Mouse (Mus musculus) heart, postnatal 0 days (tissue): ENCODE data around the gene Kif9. TPM values are rescaled to one million over a fixed set of nuclear protein-coding genes. Genes with fewer than 3 reads are reported as not detected.

Experiments
- ATAC-seq: fragments of 200-750 bp; cut with Nextera tagmentation; 2 replicates; pipeline ENCODE4 v1.8.0; 2017; ENCODE audit warnings: low read depth, moderate number of reproducible peaks, moderate library complexity; ENCODE audit not compliant: insufficient read depth
- DNase-seq: peaks from one replicate; pipeline ENCODE4 v3.0.0-alpha.2; 2016; ENCODE audit warnings: low spot score
- H3K27ac ChIP-seq: fragments of 300-500 bp; sonication (generic); 2 replicates; pipeline ENCODE4 v1.5.1; 2014; ENCODE audit warnings: low read depth, mild to moderate bottlenecking
- H3K27me3 ChIP-seq: fragments of 300-500 bp; sonication (generic); 2 replicates; pipeline ENCODE4 v1.6.1; 2014; ENCODE audit warnings: low read length, mixed read lengths; ENCODE audit not compliant: control insufficient read depth, insufficient read depth
- H3K36me3 ChIP-seq: fragments of 300-500 bp; sonication (generic); replicated peaks from 2 replicates; pipeline ENCODE4 v1.6.1; 2014; ENCODE audit warnings: low read length, mixed read lengths; ENCODE audit not compliant: control insufficient read depth, insufficient read depth
- H3K4me1 ChIP-seq: fragments of 300-500 bp; sonication (generic); 2 replicates; pipeline ENCODE4 v1.6.1; 2014; ENCODE audit warnings: antibody characterized with exemption; ENCODE audit not compliant: control insufficient read depth, insufficient read depth
- H3K4me2 ChIP-seq: fragments of 300-500 bp; sonication (generic); 2 replicates; pipeline ENCODE4 v1.6.1; 2014; ENCODE audit warnings: low read depth, mild to moderate bottlenecking, low read length, moderate library complexity
- H3K4me3 ChIP-seq: fragments of 300-500 bp; sonication (generic); 2 replicates; pipeline ENCODE4 v1.5.1; 2014; ENCODE audit warnings: low read depth, low read length
- H3K9ac ChIP-seq: fragments of 300-500 bp; sonication (generic); replicated peaks from 2 replicates; pipeline ENCODE4 v1.6.1; 2014; ENCODE audit warnings: low read depth, low read length, mixed read lengths
- H3K9me3 ChIP-seq: fragments of 300-500 bp; sonication (generic); replicated peaks from 2 replicates; pipeline ENCODE4 v1.6.1; 2016; ENCODE audit warnings: low read length; ENCODE audit not compliant: control insufficient read depth
- CTCF ChIP-seq: IDR thresholded peaks from 2 replicates; pipeline ENCODE4 v1.5.1; 2016; ENCODE audit warnings: antibody characterized with exemption, control low read depth, low read depth
- EP300 ChIP-seq: IDR thresholded peaks from 2 replicates; pipeline ENCODE4 v1.6.1; 2016; ENCODE audit warnings: antibody characterized with exemption, low read depth
- WGBS: fragments of 180-500 bp; shearing (Covaris S2); extraction: QIAGEN DNeasy Blood & Tissue Kit; methylation state at CpG from one replicate; pipeline ENCODE4 v1.1.7; 2014; 5-methylcytosine and 5-hydroxymethylcytosine counted together
- polyA plus RNA-seq: library from polyadenylated mRNA; unstranded; fragments of >200 nt; fragmentation: Nextera tagmentation; extraction: Ambion mirVana; gene quantifications from 2 replicates; pipeline ENCODE4 v1.2.1, GENCODE M21; 2015
- total RNA-seq: library from RNA; depleted of rRNA; stranded (reverse); fragments of >200 nt; gene quantifications from 2 replicates; pipeline ENCODE4 v1.2.3, GENCODE M21; 2014; ENCODE audit warnings: low replicate concordance

Kif9 gene
- total and polyA plus RNA-seq, 2 experiments from 2014 or later, result 0.29 TPM; not detected in 1

DNA sequence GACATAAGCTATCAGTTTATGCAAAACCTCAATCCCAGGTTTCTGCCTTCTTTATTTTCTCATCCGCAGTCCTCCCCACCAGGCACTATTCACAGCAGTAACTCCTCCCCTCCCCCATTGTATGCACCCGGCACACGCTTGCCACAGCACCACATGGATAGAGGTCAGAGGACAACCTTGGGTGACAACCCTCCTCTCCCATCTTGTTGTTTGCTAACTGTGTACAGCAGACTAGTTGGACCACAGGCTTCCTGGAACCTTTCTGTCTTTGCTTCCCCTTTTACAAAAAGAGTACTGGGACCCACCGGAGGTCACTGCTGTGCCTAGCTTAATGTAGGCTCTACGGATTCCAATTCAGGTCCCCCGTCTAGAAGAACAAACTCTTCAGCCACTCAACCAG, 36.2 kb upstream of the Kif9 start:
- ATAC-seq, result no peak
- DNase-seq, result no peak
- Histone ChIP-seq H3K9ac (no peak overlapping the region), H3K27ac (no peak overlapping the region), H3K9me3 (no peaks in the 10 kb centered on the region), H3K4me1 (no peaks in the 10 kb centered on the region), H3K36me3 (peaks cover 36% of the 10 kb centered on the region; the same call in 1 of the 2 replicates), H3K4me3 (no peak overlapping the region), H3K4me2 (no peak overlapping the region), H3K27me3 (no peaks in the 10 kb centered on the region)
- 90% methylated on average over 6 of the region's 6 CpGs for WGBS
- TF ChIP-seq CTCF (no peak), EP300 (no peak)

DNA sequence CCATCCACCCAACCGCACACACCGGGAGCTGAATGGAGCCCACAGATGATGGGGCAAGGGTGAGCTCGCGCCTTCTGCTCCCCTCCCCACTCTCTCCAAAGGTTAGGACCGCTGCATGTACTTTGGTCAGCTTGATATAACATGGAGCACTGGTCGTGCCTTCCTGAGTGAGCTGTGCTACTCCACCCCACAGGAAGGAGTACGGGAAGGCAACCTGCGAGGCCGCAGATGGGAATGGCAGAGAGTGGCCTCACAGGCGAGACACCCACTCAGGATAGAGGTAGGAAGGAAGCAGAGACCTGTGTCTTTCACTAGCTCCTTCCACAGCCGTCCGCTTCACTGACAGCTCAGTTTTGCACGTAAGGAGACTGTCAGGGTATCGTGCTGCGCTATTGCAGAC, 28.4 kb upstream of the Kif9 start:
- Histone ChIP-seq H3K27me3 (no peaks in the 10 kb centered on the region), H3K9me3 (no peaks in the 10 kb centered on the region), H3K9ac (no peak overlapping the region), H3K4me1 (no peaks in the 10 kb centered on the region), H3K36me3 (peaks cover 9% of the 10 kb centered on the region; the same call in 1 of the 2 replicates), H3K4me3 (no peak overlapping the region), H3K4me2 (no peak overlapping the region), H3K27ac (no peak overlapping the region)
- 73% methylated on average over 15 of the region's 15 CpGs for WGBS
- ATAC-seq (no peak), DNase-seq (no peak)
- TF ChIP-seq CTCF, result no peak
- no peak for TF ChIP-seq EP300

DNA sequence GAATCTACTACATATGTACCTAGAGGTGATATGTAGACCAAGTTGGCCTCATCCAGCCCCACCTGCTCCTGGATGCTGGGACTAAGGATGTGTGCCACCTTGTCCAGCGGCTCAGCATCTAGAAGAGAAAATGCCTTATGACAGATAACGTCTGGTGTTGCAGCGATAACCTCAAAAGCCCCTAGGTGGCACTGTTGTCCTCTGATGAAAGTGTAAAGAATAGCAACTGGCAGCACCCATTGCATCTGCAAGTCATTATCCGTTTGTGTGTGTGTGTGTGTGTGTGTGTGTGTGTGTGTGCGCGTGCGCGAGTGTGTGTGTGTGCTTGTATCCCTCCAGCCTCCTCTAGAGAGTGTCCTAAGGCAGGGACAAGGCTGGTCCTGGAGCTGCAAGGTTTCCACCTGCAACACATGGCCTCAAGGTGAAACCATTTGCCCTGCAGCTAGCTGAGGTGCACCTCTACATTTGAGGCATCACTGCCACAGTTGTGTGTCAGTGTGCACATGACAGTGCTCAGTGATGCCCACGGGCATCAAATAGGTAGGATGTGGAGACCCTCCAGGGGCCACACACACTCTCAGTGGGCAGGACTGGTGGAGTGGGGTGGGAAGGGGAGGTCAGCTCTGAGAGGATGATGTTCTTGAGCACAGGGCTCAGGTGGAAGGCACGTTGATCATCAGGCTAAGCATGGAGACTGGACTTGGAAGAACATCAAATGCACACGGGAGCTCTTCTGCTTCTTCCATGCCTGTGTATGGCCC, 27.7 kb upstream of the Kif9 start:
- Histone ChIP-seq H3K27ac (no peak overlapping the region), H3K9ac (no peak overlapping the region), H3K4me3 (no peak overlapping the region), H3K4me1 (no peaks in the 10 kb centered on the region), H3K4me2 (no peak overlapping the region), H3K9me3 (no peaks in the 10 kb centered on the region), H3K36me3 (peaks cover 9% of the 10 kb centered on the region; the same call in 1 of the 2 replicates), H3K27me3 (no peaks in the 10 kb centered on the region)
- ATAC-seq, result peak; percentile 83
- peak; percentile 76 for DNase-seq
- 23% methylated on average over 11 of the region's 11 CpGs for WGBS
- TF ChIP-seq EP300, result no peak
- TF ChIP-seq CTCF, result peak; percentile 82

DNA sequence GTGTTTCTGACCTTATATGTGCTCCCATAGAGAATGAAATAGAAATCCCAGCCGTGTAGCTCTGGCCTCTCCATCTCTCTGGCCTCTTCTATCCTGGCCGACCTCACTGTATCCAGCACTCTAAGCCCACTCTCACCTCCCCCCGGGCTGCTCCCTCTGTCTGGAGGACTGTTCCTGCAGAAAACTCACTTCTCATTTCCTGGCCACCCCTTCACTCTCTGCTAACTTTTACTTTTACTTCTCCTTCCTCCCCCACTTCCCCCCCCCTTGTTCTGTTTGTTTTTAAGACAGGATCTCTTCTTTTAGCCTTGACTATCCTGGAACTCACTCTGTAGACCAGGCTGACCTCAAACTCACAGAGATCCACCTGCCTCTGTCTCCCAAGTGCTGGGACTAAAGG, 24.2 kb upstream of the Kif9 start:
- ATAC-seq, result no peak
- WGBS, result 57% methylated on average over 3 of the region's 3 CpGs

DNA sequence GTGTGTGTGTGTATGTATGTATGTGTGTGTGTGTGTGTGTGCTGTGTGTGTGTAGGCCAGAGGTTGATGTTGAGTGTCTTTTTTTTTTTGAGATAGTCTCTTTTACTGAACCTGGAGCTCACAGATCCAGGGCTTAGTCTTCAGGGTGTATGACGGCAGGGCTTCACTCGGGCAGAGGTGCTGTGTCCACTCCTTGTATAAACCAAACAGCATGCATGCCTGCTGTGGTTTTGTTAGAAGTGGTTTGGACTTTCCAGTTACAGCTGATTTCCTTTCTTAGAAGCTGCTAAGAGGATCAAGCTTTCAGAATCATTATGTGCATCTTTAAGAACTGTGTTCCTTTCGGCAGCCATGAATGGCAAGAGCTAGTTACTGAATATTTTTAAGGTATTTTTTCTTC, 18.8 kb upstream of the Kif9 start:
- Histone ChIP-seq H3K9me3 (no peaks in the 10 kb centered on the region), H3K9ac (no peak overlapping the region), H3K27ac (no peak overlapping the region), H3K4me1 (no peaks in the 10 kb centered on the region), H3K4me3 (no peak overlapping the region), H3K27me3 (no peaks in the 10 kb centered on the region), H3K4me2 (no peak overlapping the region), H3K36me3 (peaks cover 7% of the 10 kb centered on the region)
- TF ChIP-seq CTCF (no peak), EP300 (no peak)
- WGBS, result 85% methylated on average over 3 of the region's 3 CpGs
- ATAC-seq, result no peak
- DNase-seq, result no peak

More for the DNA sequence above, 24.2 kb upstream of the Kif9 start:
- Histone ChIP-seq H3K9me3 (no peaks in the 10 kb centered on the region), H3K36me3 (peaks cover 16% of the 10 kb centered on the region), H3K27ac (no peak overlapping the region), H3K4me3 (no peak overlapping the region), H3K27me3 (no peaks in the 10 kb centered on the region), H3K9ac (no peak overlapping the region), H3K4me1 (no peaks in the 10 kb centered on the region), H3K4me2 (no peak overlapping the region)
- DNase-seq, result no peak
- no peak for TF ChIP-seq EP300
- TF ChIP-seq CTCF, result no peak
